Mouse (Mus musculus): ENCODE measurements around the gene Jpt1.

DNA sequence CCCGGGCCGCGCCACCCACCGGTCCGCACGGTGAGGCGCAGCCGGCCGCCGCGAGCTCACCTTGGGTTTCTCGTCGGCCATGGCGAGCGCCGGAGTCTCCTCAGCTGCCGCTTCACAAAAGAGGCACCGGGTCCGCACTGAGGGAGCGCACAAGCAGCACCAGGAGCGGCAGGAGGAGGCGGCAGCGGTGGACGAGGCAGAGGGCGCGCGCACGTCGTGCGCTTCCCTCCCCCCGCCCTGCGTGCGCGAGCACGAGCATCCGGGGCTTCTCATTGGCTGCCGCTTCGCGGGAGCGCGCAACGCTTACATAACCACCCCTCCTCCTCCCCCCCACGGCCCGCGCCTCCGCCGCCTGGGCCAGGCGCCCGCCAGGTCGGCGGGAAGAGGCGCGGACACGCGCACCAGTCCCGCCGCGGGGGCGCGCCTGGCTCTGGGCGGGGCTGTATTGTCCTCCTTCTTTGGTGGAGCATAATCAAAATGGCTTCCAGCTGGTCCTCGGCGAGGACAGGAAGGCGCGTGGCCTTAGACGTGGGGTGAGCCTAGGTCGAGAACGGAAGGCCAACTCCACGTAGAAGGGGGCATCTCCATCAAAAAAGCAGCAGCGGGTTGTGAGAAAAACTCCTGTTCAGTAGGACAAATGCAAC is 22.0 kb upstream of the Jpt1 start, which contains the start of gene Sumo2:
- TF ChIP-seq POLR2A (IDR thresholded peaks at IDR 0.05; ENCODE audit: insufficient read depth, low read length), result peak; percentile 27
- no peak for TF ChIP-seq CTCF (IDR thresholded peaks at IDR 0.05; ENCODE audit: low read depth, low read length)
